Mouse (Mus musculus) thymus, postnatal 0 days (tissue): ENCODE measurements around the gene Hmg20a. TPM values are rescaled to one million over a fixed set of nuclear protein-coding genes. Genes with fewer than 3 reads are reported as not detected.

Source experiments
- DNase-seq: peaks from one replicate; pipeline ENCODE4 v3.0.0-alpha.2; 2015; ENCODE audit warnings: low spot score
- polyA plus RNA-seq: library from polyadenylated mRNA; unstranded; fragments of >200 nt; fragmentation: Nextera tagmentation; extraction: Ambion mirVana; gene quantifications from 2 replicates; pipeline ENCODE4 v1.2.1, GENCODE M21; 2015

Gene Hmg20a
- polyA plus RNA-seq, 1 experiment from 2014 or later, result 48.3 TPM

DNA sequence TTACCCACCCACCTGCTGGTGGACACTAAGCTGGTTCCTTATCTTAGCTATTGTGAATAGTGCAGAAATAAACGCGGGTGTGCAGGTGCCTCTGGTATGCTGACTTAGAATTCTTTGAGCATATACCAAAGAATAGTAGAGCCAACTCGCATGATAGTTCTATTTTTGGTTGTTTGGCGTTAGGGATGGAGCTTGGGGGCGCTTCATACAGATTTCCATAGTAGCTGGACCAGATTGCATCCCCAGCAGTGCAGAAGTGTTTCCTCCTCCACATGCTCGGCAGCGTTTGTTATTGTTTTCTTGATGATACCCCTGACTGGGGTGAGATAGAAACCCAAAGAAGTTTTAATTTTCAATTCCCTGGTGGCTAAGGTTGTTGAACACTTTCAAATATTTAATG is 21.3 kb downstream of the Hmg20a start:
- DNase-seq, result no peak

DNA sequence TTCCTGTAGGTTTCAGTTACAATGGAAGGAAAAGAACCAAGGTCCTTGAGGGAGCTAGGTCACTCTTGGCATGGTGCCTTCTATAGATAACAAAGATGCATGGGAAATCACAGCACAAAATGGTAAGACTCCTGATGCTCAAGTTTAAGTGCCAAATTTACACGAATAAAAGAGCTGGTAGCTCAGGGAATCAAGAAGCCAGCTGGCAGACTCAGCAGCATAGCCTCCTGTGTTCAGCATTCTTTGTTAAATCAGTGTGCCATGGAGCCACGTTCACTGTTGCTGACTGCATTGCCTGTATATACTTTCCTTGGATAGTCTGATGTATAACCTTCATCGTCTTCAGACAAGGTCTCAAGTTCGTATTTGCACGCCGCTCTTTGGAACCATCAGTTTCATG is 33.2 kb downstream of the Hmg20a start:
- DNase-seq, result no peak

DNA sequence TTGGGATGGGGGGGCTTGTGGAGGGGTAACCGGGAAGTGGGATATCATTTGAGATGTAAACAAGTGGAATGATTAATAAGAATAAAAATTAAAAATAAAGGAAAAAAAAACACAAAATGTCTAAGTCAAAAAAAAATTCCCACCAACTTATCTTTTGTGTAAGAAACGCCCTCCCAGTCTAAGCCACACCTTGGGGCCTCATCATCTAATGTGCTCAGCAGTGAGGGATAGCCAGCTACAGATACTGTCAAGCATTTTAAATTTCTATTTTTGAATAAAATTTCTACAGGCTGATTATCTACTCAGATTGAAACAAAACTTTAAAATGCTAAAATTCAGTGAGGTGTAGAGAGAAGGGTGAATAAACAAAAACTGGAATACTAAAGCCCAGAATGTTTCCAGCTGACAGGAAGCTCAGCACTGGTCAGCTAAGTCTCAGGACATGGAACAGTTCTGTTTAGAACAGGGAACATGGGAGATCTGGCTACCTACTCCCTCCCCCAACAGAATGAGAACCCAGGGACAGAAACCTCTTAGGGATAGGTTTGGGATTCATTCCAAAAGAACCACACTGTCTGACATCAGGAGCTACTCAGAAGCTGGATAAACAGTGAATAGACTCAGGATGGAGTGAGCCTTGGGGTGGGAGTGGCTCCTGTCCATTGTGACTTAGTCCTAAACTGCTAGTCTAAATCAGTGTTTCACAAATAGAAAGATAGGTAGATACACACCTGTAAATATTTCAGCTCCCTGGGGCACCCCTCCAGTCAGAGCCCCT is 34.8 kb downstream of the Hmg20a start:
- DNase-seq, result no peak

DNA sequence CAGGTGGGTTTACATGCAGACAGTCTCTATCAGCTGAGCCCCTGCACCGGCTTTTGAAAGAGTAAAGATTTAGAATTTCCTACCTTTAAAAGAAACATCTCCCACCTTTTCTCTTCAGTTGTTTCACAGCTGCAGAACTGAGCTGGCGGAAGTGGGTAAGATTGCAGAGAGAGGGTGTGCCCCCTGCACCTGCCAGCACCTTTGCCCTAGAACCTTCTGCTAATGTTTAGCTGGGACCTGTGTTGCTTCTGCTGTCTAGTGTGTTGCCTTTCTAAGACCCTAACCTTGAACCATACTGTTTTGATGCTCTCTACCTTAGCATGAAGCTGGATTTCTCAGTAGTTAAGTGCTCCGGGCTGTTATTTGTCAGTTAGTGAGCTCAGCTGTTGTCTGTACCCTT is 38.0 kb downstream of the Hmg20a start:
- peak; percentile 83 for DNase-seq

DNA sequence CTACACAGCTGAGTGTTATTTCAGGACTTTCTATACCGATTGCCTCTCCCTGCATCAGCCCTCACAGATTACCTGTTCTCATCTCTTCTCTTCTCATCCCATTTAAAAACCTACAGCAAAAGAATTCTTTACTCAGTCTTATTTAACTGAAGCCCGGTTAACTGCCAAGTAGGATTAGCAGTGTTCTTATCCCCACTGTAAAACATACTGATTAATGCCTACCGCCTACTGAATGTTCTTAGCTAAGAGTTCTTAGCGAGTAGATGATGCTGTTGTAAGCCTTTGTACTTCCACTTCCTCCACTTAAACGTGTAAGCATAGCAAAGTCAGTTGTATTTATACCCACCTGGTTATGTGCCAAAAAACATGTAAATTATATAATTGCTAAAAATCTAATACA is 42.6 kb downstream of the Hmg20a start:
- DNase-seq, result no peak

DNA sequence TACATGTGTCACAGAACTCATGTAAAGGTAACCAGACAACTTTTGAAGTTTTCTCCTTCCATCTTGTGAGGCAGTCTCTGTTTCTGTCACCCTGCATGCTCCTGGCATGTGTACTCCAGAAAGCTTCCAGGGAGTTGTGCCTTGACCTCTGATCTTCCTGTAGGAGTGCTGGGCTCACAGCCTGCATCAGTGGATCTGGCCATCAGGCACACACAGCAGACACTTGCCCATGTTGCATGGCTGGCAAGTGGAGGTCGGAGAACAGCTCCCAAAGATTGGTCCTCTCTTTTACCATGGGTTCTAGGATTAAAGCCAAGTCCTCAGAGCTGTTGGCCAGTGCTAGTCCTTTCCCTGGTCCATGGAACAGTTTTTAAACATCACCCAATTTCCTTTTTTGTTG is 44.2 kb downstream of the Hmg20a start:
- no peak for DNase-seq

DNA sequence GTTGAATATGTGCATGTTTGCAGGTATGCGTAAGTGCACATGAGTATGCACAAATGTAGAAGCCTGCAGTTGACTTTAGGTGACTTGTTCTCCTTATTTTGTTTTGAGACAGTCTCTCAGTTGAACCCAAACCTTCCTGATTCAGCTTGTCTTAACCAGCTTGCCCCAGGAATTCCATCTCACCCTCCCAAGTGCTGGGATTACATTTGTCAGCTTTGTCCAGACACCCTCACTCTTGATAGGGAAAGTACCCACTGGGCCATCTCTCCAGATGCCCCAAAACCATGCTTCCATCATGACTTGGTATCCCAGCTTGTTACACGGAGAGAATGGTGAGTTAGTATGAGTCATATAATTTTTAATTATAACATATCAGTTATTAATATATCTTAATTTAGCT is 44.6 kb downstream of the Hmg20a start:
- DNase-seq, result no peak

DNA sequence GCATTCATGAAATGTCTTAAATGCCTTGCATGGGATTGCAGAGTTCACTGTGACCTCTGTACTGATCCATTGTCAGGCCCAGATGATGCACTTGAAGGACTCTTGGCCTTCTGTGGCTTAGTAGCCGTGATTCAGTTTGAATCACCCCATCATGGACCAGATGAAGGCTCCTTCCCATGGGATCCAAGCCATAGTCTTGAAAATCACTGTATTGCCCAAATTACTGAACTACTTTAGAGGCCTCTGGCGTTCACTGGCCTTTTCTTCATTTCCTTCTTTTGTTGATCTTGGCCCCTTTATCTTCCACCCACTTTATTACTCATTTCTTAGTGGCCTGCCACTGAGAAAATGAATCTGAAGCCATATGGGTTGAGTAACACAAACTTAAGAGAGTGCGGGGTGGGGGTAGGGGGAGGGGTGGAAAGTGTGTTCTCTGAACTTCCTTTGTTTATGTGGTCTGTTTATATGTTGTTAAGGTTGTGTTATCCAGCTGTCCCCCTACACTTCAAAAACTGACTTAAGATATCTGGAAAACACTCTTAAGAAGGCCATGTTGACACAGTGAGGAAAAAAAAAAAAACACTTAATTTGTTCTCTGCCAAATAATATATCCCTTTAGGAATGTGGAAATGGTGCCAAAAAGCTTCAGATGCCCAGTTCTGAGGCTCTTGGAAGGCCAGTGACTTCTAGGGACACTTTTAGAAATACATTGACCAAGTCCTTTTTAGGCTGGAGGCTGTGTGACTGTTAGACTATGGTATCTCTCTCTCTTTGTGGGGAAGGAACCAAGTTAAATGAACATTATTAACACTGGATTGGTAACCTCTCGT is 45.5 kb downstream of the Hmg20a start:
- no peak for DNase-seq

DNA sequence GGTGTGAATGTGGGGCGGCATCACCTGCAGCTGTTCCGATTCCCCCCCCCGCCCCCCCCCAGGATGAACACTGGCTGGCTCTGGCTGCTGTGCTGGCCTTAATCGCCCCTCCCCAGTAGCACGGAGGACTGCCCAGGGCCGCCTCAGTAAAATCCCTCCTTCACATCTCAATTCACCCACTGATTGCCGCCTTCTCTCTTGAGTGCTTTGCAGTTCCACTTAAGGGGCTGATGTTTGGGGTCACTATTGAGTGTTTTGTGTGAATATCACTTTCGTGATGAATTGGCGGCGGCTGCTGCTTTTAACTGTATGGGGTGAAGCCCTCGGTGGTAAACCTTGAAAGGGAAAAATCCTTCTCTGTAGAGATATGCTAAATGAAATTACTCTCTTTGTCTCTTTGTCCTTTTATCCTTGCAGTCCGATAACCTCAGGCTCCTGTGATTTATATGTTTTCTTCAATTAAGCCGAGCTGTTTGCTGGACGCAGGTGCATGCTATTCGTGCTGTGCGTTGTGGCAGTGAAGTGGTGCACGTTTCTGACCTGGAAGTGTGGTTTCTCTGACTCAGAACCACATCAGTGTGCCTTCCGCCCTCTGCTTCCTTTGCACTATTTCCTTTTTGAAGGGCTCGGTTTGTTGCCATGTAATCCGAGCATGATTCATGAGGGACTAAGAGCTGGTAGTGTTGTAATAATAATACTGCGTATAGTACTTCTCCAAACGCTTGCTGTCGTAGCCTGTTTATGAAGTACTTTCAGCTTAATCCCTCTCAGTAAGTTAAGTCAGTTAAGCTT is 46.6 kb downstream of the Hmg20a start:
- DNase-seq, result peak; percentile 84

DNA sequence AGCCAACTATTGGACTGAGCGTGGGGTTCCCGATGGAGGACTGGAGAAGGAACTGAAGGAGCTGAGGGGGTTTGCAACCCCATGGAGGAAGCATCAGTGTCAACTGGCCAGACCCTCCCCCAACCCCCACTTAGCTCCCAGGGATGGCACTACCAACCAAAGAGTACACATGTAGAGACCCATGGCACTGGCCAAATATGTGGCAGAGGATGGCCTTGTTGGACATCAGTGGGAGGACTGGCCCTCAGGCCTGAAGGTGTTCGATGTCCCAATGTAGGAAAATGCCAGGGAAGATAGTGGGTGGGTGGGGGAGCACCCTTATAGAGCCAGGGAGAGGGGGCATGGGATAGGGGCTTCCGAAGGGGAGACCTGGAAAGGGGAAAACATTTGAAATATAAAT is 47.8 kb downstream of the Hmg20a start:
- no peak for DNase-seq

DNA sequence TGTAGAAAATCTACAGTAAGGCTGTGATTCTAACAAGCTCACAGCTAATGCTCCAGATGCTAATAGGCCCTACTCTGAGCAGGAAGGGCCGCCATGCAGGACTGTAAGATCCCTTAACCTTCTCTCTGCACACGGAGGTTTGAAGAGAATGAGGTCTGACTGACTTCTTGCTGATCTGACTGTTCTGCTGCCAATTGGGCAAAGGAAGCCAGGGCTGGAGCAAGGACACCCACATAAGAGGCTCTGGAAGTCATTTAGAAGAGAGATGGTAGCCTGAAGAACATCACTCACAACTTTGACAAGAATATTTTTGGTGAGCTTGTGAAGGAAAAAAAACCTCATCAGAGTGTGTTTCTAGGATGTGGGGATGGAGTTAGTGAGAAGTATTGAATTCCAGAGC is 51.2 kb downstream of the Hmg20a start:
- no peak for DNase-seq

DNA sequence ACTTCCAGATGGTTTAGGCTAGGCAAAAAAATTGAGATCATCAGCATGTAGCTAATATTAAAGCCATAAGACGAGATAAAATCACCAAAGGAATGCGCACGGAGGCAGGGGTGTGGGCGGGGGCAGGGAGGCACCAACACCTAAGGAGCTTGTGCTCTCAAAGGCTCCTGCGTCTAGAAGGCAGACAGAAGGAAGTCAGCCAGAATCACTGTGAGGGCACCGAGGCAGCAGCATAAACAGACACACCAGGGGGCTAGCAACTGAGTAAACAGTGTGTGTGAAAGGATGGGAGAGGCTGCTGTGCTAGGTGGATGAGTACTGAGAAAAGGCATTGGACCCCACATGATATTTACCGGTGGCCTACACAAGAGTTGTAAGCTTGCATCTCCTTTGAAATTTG is 51.9 kb downstream of the Hmg20a start:
- DNase-seq, result no peak

DNA sequence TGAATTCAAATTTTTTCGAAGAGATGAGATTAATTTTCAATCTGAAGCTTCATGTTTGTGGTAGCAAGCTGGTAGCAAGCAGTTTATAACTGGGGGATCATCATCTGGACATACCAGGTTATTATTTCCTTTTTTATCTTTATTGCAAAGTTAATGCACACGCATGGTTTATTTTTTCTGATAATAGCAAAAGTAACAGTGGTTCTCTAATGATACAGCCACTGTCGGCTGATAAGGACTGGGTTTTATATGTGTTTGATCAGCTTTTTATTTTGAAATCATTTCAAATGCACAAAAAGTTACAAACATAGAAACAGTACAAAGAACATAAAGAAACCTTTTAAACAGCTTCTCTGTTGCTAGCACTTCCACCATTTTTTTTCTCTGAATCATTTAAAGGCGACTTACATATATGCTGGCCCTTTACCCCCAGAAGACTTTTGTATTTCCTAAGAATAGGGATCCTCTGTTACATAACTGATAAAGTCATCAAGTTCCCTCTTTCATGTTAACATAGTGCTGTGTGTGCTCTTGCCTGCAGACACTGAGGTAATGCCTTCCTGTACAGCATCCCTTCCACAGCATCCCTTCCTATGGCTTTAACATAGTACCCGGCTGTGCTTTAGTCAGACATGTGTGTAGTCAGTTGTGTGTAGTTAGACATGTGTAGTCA is 60.7 kb downstream of the Hmg20a start:
- no peak for DNase-seq

DNA sequence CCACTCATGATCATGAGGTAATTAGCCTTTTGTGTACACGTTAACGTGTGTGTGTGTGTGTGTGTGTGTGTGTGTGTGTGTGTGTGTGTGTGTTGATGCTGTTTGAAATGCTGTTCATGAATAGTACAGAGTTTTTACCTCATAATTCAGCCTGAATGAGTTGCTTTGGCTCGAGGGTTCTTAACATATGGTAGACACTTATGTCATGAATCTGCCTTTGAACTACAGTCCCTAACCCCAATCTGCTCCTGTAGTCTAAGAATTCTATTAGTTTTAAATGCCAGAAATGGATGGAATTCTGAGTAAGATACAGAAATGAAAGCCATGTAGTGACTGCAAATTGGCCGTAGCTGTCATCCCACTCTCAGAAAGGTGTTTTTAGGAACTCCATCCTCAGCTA is 64.2 kb downstream of the Hmg20a start:
- DNase-seq, result no peak

DNA sequence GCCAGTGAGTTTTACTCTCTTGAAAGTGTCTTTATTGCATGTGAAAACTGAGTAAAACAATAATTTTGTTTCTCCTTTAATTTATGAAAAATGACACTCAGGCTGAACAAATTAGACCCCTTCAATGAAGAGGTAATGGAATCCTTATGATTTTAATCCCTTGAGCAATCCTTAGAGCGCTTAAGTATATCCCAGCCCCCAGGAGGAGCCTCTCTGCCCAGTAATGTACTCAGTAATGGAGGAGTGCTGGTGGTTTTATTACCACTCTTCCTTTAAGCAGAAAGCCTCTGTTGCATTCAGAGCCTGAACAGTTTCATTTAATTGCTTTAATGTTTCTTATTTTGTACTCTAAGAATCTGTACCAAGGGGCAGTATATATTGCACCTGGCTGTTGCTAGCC is 67.0 kb downstream of the Hmg20a start:
- no peak for DNase-seq

DNA sequence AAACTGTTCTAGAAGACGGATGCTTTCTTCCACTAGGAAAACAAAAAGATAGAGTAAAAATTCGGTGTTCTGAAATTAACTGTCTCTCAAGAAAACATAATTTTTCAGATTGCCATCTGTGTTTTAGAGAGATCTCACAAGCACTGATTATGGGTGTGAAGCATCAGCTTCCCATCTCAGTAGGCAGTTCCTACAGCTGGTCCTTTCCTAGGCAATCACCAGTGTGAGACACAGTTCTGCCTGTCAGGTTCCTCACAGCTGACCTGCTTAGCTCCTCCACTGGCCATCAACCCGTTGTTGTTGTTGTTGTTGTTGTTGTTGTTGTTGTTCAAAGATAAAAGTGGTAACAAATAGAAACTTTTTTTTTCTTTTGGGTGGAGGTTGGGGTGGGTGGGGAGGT is 67.7 kb downstream of the Hmg20a start:
- no peak for DNase-seq

DNA sequence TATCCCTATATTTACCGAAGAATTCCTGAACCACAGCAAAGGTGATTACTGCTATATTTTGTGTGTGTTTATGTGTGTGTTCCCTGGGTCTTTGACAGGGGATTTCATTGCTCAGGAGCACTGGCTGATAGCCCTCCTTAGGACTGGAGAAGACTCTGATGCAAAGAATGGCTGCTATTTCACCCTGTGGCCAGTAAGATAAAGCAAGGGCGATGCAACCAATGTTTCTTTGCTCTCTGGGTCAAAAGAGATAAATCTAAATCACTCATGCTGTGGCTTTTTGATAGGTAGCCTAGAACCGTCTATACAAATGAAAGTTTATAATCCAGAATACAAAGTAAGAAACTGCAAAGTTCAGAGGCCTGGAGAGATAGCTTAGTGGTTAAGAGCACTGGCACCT is 69.2 kb downstream of the Hmg20a start:
- no peak for DNase-seq

DNA sequence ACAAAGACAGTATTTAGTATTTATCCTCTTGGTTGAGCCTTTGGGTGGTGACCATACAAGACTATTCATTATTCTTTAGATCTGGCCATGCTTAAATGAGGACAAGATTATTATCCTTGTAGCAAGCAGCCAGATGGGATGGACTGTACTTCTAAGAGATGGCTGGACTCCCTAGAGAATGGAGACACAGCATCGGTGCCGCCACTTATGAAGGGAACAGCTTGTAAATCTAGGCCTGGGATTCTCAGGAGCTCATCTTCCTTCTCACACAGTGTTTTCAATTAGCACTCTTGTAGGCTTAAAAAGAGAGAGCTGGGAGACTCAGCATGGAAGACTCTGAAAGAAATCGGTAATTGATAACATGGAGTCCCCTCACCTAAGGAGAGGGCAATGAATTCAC is 74.0 kb downstream of the Hmg20a start:
- DNase-seq, result no peak

DNA sequence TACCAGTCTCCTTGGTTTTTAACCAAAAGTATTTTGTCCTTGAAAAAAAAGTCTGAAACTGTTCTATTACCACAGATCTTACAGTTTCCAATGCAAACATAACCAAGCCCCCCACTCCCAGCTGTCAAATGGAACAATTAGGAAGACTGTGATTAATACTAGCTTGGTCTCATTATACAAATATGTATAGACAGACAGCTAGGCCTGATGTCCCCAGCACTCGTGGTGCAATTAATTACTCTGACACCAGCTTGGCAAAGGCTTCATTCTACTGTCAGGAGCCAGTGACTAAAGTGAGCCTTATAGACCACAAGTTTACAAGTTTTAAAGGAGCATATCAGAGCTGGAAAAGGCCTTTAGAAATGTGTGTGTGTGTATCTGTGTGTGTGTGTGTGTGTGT is 74.5 kb downstream of the Hmg20a start:
- no peak for DNase-seq

DNA sequence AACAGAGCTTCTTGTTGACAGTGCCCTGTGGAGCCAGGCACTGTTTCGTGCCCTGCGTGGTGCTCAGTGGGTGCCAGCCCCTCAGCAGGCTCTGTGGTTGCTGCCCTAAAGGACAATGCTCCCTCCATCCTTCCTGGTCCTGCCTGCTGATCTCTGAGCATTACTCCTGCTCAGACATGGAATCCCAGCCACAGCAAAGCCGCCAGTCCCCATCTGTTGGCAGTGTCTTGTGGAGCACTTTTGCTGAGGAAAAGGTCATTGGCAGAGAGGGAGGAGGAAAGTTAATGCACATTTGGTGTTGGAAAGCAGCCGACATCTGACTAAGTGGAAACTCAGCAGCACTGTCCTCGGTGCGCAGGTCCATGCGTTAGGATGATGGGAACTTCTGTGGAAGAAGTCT is 76.7 kb downstream of the Hmg20a start:
- DNase-seq, result no peak

DNA sequence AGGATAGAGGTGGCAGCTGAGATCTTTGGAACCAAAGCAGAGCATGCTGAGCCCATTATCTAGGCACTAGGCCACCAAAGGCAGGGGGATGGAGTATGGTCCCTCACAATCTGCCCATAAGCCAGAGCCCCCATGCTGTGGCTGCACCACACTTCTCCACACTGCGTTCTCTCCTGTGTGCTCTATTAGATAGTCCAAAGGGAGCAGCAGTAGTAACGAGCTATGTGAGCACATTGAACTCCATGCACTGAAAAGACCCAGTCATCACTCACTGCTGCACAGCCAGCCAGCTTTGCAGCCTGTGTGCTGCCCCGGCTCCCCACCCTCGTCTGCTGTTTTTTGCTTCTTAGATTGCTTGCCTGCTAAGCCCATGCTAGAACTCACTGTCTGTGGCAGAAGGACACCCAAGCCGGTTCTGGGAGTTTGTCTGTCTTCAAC is 77.4 kb downstream of the Hmg20a start:
- no peak for DNase-seq
